Comparison of ENCODE assay signal across 8 mouse cellular contexts in genomic region chr6:87101281-87101954, GRCm38 (mm10). TPM values are rescaled to one million over a fixed set of nuclear protein-coding genes. Genes with fewer than 3 reads are reported as not detected.
A peak's percentile ranks its signal among the peaks of the same experiment; 100 is the strongest.
DNase-seq lines count a peak whose midpoint lies in the region; ATAC-seq lines count a peak whose summit lies in the region.

No protein-coding gene starts in this region.

- H3K4me3 ChIP-seq in megakaryocyte, embryonic 14.5 days (replicated peaks) = peak overlapping the region; percentile 80

- no peaks in the 10 kb centered on the region for H3K36me3 ChIP-seq in megakaryocyte, embryonic 14.5 days (replicated peaks; ENCODE audit: low read length)

- peaks cover 10% of the 10 kb centered on the region for H3K4me1 ChIP-seq in megakaryocyte, embryonic 14.5 days

- no peaks in the 10 kb centered on the region for H3K9me3 ChIP-seq in megakaryocyte, embryonic 14.5 days

- peak; percentile 87 for DNase-seq in ZHBTc4 (ENCODE audit: low read depth, low spot score)
- DNase-seq in gastrocnemius, postnatal 10 days = peak; percentile 94
- peak; percentile 88 for DNase-seq in induced T-regulatory cell, adult 2 months (ENCODE audit: low read depth)
- peak; percentile 78 to 96 for DNase-seq in left cerebral cortex, adult 8-10 months (ENCODE audit: low spot score in 2 of 2)
- DNase-seq in right cerebral cortex, adult 2 months (ENCODE audit: low spot score in 2 of 2) = peak; percentile 95
- peak; percentile 70 for DNase-seq in urinary bladder, postnatal 10 days (ENCODE audit: low spot score)

- peaks cover 30% of the 10 kb centered on the region for H3K27me3 ChIP-seq in megakaryocyte, embryonic 14.5 days (replicated peaks)

- peak; percentile 63 for ATAC-seq in common myeloid progenitor, adult 5-6 weeks (replicated peaks; ENCODE audit: low read depth, poor library complexity, severe bottlenecking)

RNA-seq across cellular contexts. Expression of gene D6Ertd527e, which starts 3.1 kb away (rescaled TPM):
- total RNA-seq in common myeloid progenitor, adult 5-6 weeks (2017) = not detected in 2 replicates
- under 1 TPM in 1 of 2 experiments, not detected in 1; 0.11 TPM for total RNA-seq in gastrocnemius, postnatal 10 days (2021)
- total RNA-seq in left cerebral cortex, adult 8-10 months (2022) = under 1 TPM in 1 of 4 experiments, not detected in 3; 0.41 TPM
- polyA plus RNA-seq in megakaryocyte, embryonic 14.5 days (2012; ENCODE audit: insufficient read depth, low replicate concordance) = not detected in 2 replicates

RNA-seq across cellular contexts. Expression of gene Gfpt1, which starts 58.8 kb away (rescaled TPM):
- 28.0 and 35.8 TPM in 2 replicates for total RNA-seq in common myeloid progenitor, adult 5-6 weeks (2017)
- total RNA-seq in gastrocnemius, postnatal 10 days (2021) = 10 to 100 TPM; 36.1 to 44.4 TPM
- 10 to 100 TPM; 45.1 to 59.7 (median 50.4) TPM for total RNA-seq in left cerebral cortex, adult 8-10 months (2022)
- 7.1 and 10.6 TPM in 2 replicates for polyA plus RNA-seq in megakaryocyte, embryonic 14.5 days (2012; ENCODE audit: insufficient read depth, low replicate concordance)

Comparison
In these comparisons a context has a peak if more than half of its experiments do, and no peak if none do; other contexts are left out.
1. Peak in every context shown above with its lines: DNase-seq, ATAC-seq and H3K4me3 ChIP-seq.